Mouse (Mus musculus) embryonic facial prominence, embryonic 10.5 days (tissue): ENCODE results near the gene Hoxc6. TPM values are rescaled to one million over a fixed set of nuclear protein-coding genes. Genes with fewer than 3 reads are reported as not detected.
A peak's percentile ranks its signal among the peaks of the same experiment; 100 is the strongest.

Source experiments
- DNase-seq: peaks from one replicate; pipeline ENCODE4 v3.0.0-alpha.2; 2017; ENCODE audit warnings: low spot score
- H3K27ac ChIP-seq: fragments of 300-500 bp; sonication (generic); replicated peaks from 2 replicates; pipeline ENCODE4 v1.5.1; 2016; ENCODE audit warnings: mild to moderate bottlenecking
- H3K27me3 ChIP-seq: fragments of 300-500 bp; sonication (generic); replicated peaks from 2 replicates; pipeline ENCODE4 v1.6.1; 2016; ENCODE audit warnings: low read depth, mild to moderate bottlenecking; ENCODE audit not compliant: poor library complexity, severe bottlenecking
- H3K36me3 ChIP-seq: fragments of 300-500 bp; sonication (generic); replicated peaks from 2 replicates; pipeline ENCODE4 v1.6.1; 2016; ENCODE audit warnings: mild to moderate bottlenecking, moderate library complexity
- H3K4me1 ChIP-seq: fragments of 300-500 bp; sonication (generic); 2 replicates; pipeline ENCODE4 v1.6.1; 2016
- H3K4me3 ChIP-seq: fragments of 300-500 bp; sonication (generic); 2 replicates; pipeline ENCODE4 v1.5.1; 2016; ENCODE audit warnings: mild to moderate bottlenecking, moderate library complexity
- H3K9me3 ChIP-seq: fragments of 300-500 bp; sonication (generic); 2 replicates; pipeline ENCODE4 v1.6.1; 2016; ENCODE audit warnings: mild to moderate bottlenecking
- WGBS: fragments of 180-500 bp; shearing (Covaris S2); methylation state at CpG from one replicate; pipeline ENCODE4 v1.1.7; 2016; 5-methylcytosine and 5-hydroxymethylcytosine counted together
- polyA plus RNA-seq: library from polyadenylated mRNA; unstranded; fragments of >200 nt; fragmentation: Nextera tagmentation; extraction: Ambion mirVana; gene quantifications from 2 replicates; pipeline ENCODE4 v1.2.1, GENCODE M21; 2016

Hoxc6 gene
- polyA plus RNA-seq, 1 experiment from 2014 or later, result not detected

- Histone ChIP-seq H3K27ac (no peak overlapping the region), H3K9me3 (no peaks in the 10 kb centered on the region), H3K36me3 (no peaks in the 10 kb centered on the region), H3K27me3 (peaks cover 100% of the 10 kb centered on the region), H3K4me1 (no peaks in the 10 kb centered on the region), H3K4me3 (no peak overlapping the region)
- no peak for DNase-seq
- WGBS, result 5% methylated on average over 7 of the region's 7 CpGs
These were observed 23.0 kb upstream of the Hoxc6 start for GRCm38 (mm10) chr15:102975034-102975433.

GRCm38 (mm10) chr15:102975688-102976111, 22.4 kb upstream of the Hoxc6 start:
- no peaks in the 10 kb centered on the region for H3K4me1 ChIP-seq
- H3K27me3 ChIP-seq, result peaks cover 100% of the 10 kb centered on the region
- H3K4me3 ChIP-seq, result no peak overlapping the region
- H3K36me3 ChIP-seq, result no peaks in the 10 kb centered on the region
- no peaks in the 10 kb centered on the region for H3K9me3 ChIP-seq
- H3K27ac ChIP-seq, result no peak overlapping the region
- 1% methylated on average over 21 of the region's 21 CpGs for WGBS
- peak; percentile 57 for DNase-seq

GRCm38 (mm10) chr15:102976171-102976570, 21.9 kb upstream of the Hoxc6 start, which contains the start of gene Hoxc9:
Gene Hoxc9, plus strand, starts transcription at chr15:102976439.
- Histone ChIP-seq H3K9me3 (no peaks in the 10 kb centered on the region), H3K27me3 (peaks cover 100% of the 10 kb centered on the region), H3K4me1 (no peaks in the 10 kb centered on the region), H3K4me3 (no peak within 1 kb of the TSS), H3K27ac (no peak within 1 kb of the TSS), H3K36me3 (no peaks in the 10 kb centered on the region)
- WGBS, result under 1% methylated on average over 20 of the region's 20 CpGs
- DNase-seq, result no peak

- no peaks in the 10 kb centered on the region for H3K9me3 ChIP-seq
- peaks cover 100% of the 10 kb centered on the region for H3K27me3 ChIP-seq
- peaks cover 6% of the 10 kb centered on the region for H3K4me1 ChIP-seq
- H3K27ac ChIP-seq, result no peak overlapping the region
- H3K4me3 ChIP-seq, result no peak overlapping the region
- H3K36me3 ChIP-seq, result no peaks in the 10 kb centered on the region
- WGBS, result under 1% methylated on average over 37 of the region's 37 CpGs
- DNase-seq, result no peak
These were observed 21.2 kb upstream of the Hoxc6 start for GRCm38 (mm10) chr15:102976631-102977422.

- H3K9me3 ChIP-seq, result no peaks in the 10 kb centered on the region
- no peak overlapping the region for H3K27ac ChIP-seq
- DNase-seq, result no peak
- H3K4me3 ChIP-seq, result no peak overlapping the region
- H3K4me1 ChIP-seq, result peaks cover 10% of the 10 kb centered on the region
- H3K27me3 ChIP-seq, result peaks cover 100% of the 10 kb centered on the region
- WGBS, result 1% methylated on average over 16 of the region's 16 CpGs
- no peaks in the 10 kb centered on the region for H3K36me3 ChIP-seq
These were observed 20.6 kb upstream of the Hoxc6 start for GRCm38 (mm10) chr15:102977423-102977974.

- no peak overlapping the region for H3K4me3 ChIP-seq
- no peaks in the 10 kb centered on the region for H3K9me3 ChIP-seq
- no peak for DNase-seq
- no peaks in the 10 kb centered on the region for H3K36me3 ChIP-seq
- H3K27me3 ChIP-seq, result peaks cover 100% of the 10 kb centered on the region
- no peak overlapping the region for H3K27ac ChIP-seq
- under 1% methylated on average over 13 of the region's 13 CpGs for WGBS
- H3K4me1 ChIP-seq, result peaks cover 10% of the 10 kb centered on the region
These were observed 19.2 kb upstream of the Hoxc6 start for GRCm38 (mm10) chr15:102978615-102979515.

- Histone ChIP-seq H3K9me3 (no peaks in the 10 kb centered on the region), H3K27me3 (peaks cover 100% of the 10 kb centered on the region), H3K36me3 (no peaks in the 10 kb centered on the region), H3K4me1 (peaks cover 10% of the 10 kb centered on the region), H3K4me3 (no peak overlapping the region), H3K27ac (no peak overlapping the region)
- 3% methylated on average over 1 of the region's 1 CpGs for WGBS
- no peak for DNase-seq
These were observed 18.1 kb upstream of the Hoxc6 start for GRCm38 (mm10) chr15:102979936-102980335.

- Histone ChIP-seq H3K27ac (no peak overlapping the region), H3K4me1 (peaks cover 10% of the 10 kb centered on the region), H3K9me3 (no peaks in the 10 kb centered on the region), H3K36me3 (no peaks in the 10 kb centered on the region), H3K27me3 (peaks cover 100% of the 10 kb centered on the region), H3K4me3 (no peak overlapping the region)
- no peak for DNase-seq
- 3% methylated on average over 11 of the region's 11 CpGs for WGBS
These were observed 17.7 kb upstream of the Hoxc6 start for GRCm38 (mm10) chr15:102980352-102980751.

GRCm38 (mm10) chr15:102980912-102981311, 17.1 kb upstream of the Hoxc6 start:
- Histone ChIP-seq H3K27ac (no peak overlapping the region), H3K27me3 (peaks cover 100% of the 10 kb centered on the region), H3K36me3 (no peaks in the 10 kb centered on the region), H3K9me3 (no peaks in the 10 kb centered on the region), H3K4me1 (peaks cover 10% of the 10 kb centered on the region), H3K4me3 (peak overlapping the region; percentile 47)
- under 1% methylated on average over 14 of the region's 14 CpGs for WGBS
- no peak for DNase-seq

GRCm38 (mm10) chr15:102981379-102982288, 16.4 kb upstream of the Hoxc6 start:
- peaks cover 10% of the 10 kb centered on the region for H3K4me1 ChIP-seq

GRCm38 (mm10) chr15:102983716-102984115, 14.3 kb upstream of the Hoxc6 start:
- peaks cover 10% of the 10 kb centered on the region for H3K4me1 ChIP-seq
- H3K27ac ChIP-seq, result no peak overlapping the region
- no peak overlapping the region for H3K4me3 ChIP-seq
- 1% methylated on average over 12 of the region's 12 CpGs for WGBS
- no peak for DNase-seq
- H3K36me3 ChIP-seq, result no peaks in the 10 kb centered on the region
- H3K9me3 ChIP-seq, result no peaks in the 10 kb centered on the region
- peaks cover 100% of the 10 kb centered on the region for H3K27me3 ChIP-seq

More at GRCm38 (mm10) chr15:102981379-102982288, 16.4 kb upstream of the Hoxc6 start:
- DNase-seq, result peak; percentile 72
- H3K9me3 ChIP-seq, result no peaks in the 10 kb centered on the region
- peaks cover 100% of the 10 kb centered on the region for H3K27me3 ChIP-seq
- H3K27ac ChIP-seq, result no peak overlapping the region
- no peaks in the 10 kb centered on the region for H3K36me3 ChIP-seq
- whole genome bisulfite sequencing, result under 1% methylated on average over 88 of the region's 88 CpGs
- H3K4me3 ChIP-seq, result peak overlapping the region; percentile 47
